7 mouse cellular contexts compared by ENCODE assay signal in the genomic region with DNA sequence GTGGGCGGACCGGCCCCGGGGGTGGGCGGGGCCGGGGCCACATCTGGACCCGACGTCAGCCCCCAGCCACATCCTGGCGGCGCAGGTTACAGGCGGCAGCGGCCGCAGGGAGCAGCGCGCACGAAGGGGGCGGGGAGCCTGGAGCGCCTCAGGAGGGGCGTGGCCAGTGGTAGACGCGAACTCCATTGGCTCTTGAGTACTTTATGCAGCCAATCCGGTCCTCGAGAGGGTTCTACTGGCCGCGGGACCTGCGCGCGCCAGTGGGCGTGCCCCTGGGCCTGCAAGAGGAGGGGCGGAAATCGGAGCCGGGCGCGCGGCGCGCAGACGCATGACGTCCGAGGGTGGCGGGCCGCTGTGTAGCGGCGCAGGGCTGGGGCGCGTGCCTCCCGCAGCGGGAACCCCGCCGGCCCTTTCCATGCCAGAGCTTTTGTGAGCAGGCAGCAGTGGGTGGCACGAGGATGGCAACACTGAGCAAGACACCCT. TPM values are rescaled to one million over a fixed set of nuclear protein-coding genes. Genes with fewer than 3 reads are reported as not detected.
DNase-seq lines count a peak whose midpoint lies in the region; ATAC-seq lines count a peak whose summit lies in the region.

A gene (minus strand): TSS at position 2 of the 483 bp plus-strand sequence.

- peak; percentile 98 for DNase-seq in adrenal gland, postnatal 14 days
- peak; percentile 99 for DNase-seq in embryonic facial prominence, embryonic 11.5 days (ENCODE audit: low spot score)
- peak; percentile 99 for DNase-seq in kidney, adult 11 months
- peak; percentile 94 for DNase-seq in limb, embryonic 10.5 days (ENCODE audit: low spot score)
- peak; percentile 99 for DNase-seq in spleen, adult 12 weeks (ENCODE audit: low spot score)

- H3K9me3 ChIP-seq in embryonic facial prominence, embryonic 11.5 days (replicated peaks; ENCODE audit: control insufficient read depth, low read length): no peaks in the 10 kb centered on the region
- no peaks in the 10 kb centered on the region for H3K9me3 ChIP-seq in limb, embryonic 10.5 days (replicated peaks)
- no peaks in the 10 kb centered on the region for H3K9me3 ChIP-seq in midbrain, embryonic 13.5 days

- no peaks in the 10 kb centered on the region for H3K27me3 ChIP-seq in embryonic facial prominence, embryonic 11.5 days (ENCODE audit: control insufficient read depth, insufficient read depth, low read length)
- 0 out of 2 replicates have a peak, but pooled peaks cover 3% of the 10 kb centered on the region for H3K27me3 ChIP-seq in limb, embryonic 10.5 days (ENCODE audit: low read depth, poor library complexity, severe bottlenecking)
- H3K27me3 ChIP-seq in midbrain, embryonic 13.5 days: peaks cover 5% of the 10 kb centered on the region

- H3K4me1 ChIP-seq in embryonic facial prominence, embryonic 11.5 days (ENCODE audit: control insufficient read depth, insufficient read depth, low read length): peaks cover 3% of the 10 kb centered on the region
- H3K4me1 ChIP-seq in limb, embryonic 10.5 days: peaks cover 45% of the 10 kb centered on the region
- H3K4me1 ChIP-seq in midbrain, embryonic 13.5 days (replicated peaks): peaks cover 34% of the 10 kb centered on the region

- 0% methylated on average over 46 of the region's 50 CpGs for WGBS in embryonic facial prominence, embryonic 11.5 days
- WGBS in limb, embryonic 10.5 days: under 1% methylated on average over 50 of the region's 50 CpGs
- under 1% methylated on average over 48 of the region's 50 CpGs for WGBS in midbrain, embryonic 13.5 days

- ATAC-seq in embryonic facial prominence, embryonic 11.5 days (replicated peaks; ENCODE audit: insufficient number of reproducible peaks, low FRiP score, low TSS enrichment, low read depth): peak; percentile 94
- ATAC-seq in granulocyte monocyte progenitor cell, adult 5-6 weeks (replicated peaks; ENCODE audit: poor library complexity, severe bottlenecking): peak; percentile 43
- peak; percentile 93 for ATAC-seq in midbrain, embryonic 13.5 days

- peak within 1 kb of the TSS; percentile 83 for H3K9ac ChIP-seq in embryonic facial prominence, embryonic 11.5 days (replicated peaks; ENCODE audit: low read length)
- H3K9ac ChIP-seq in midbrain, embryonic 13.5 days (replicated peaks): peak within 1 kb of the TSS; percentile 90

- no peaks in the 10 kb centered on the region for H3K36me3 ChIP-seq in embryonic facial prominence, embryonic 11.5 days (replicated peaks; ENCODE audit: control insufficient read depth, insufficient read depth, low read depth, low read length)
- H3K36me3 ChIP-seq in limb, embryonic 10.5 days: no peaks in the 10 kb centered on the region
- no peaks in the 10 kb centered on the region for H3K36me3 ChIP-seq in midbrain, embryonic 13.5 days

- peak within 1 kb of the TSS; percentile 96 for H3K4me2 ChIP-seq in embryonic facial prominence, embryonic 11.5 days (ENCODE audit: low read depth, low read length)
- peak within 1 kb of the TSS; percentile 93 for H3K4me2 ChIP-seq in midbrain, embryonic 13.5 days (replicated peaks)

- H3K4me3 ChIP-seq in embryonic facial prominence, embryonic 11.5 days (ENCODE audit: low read depth, low read length): peak within 1 kb of the TSS; percentile 87
- peak within 1 kb of the TSS; percentile 86 for H3K4me3 ChIP-seq in limb, embryonic 10.5 days
- peak within 1 kb of the TSS; percentile 80 for H3K4me3 ChIP-seq in midbrain, embryonic 13.5 days (replicated peaks)

- H3K27ac ChIP-seq in embryonic facial prominence, embryonic 11.5 days (replicated peaks; ENCODE audit: low read depth, low read length): peak within 1 kb of the TSS; percentile 75
- peak within 1 kb of the TSS; percentile 97 for H3K27ac ChIP-seq in limb, embryonic 10.5 days
- peak within 1 kb of the TSS; percentile 96 for H3K27ac ChIP-seq in midbrain, embryonic 13.5 days

RNA-seq across cellular contexts. Expression of the gene that starts here (rescaled TPM):
- 85.8 and 102 TPM in 2 replicates for total RNA-seq in adrenal gland, postnatal 14 days (2021)
- polyA plus RNA-seq in embryonic facial prominence, embryonic 11.5 days (2014; fragmentation: Nextera tagmentation; extraction: Ambion mirVana): 19.9 and 20.3 TPM in 2 replicates
- 39.9 and 51.5 TPM in 2 replicates for total RNA-seq in granulocyte monocyte progenitor cell, adult 5-6 weeks (2014; fragmentation: Nextera tagmentation)
- total RNA-seq in granulocyte monocyte progenitor cell, adult 5-6 weeks (2017): 11.6 and 24.0 TPM in 2 replicates
- 17.2 and 17.9 TPM in 2 replicates for polyA plus RNA-seq in limb, embryonic 10.5 days (2016; fragmentation: Nextera tagmentation; extraction: Ambion mirVana)
- 24.4 and 24.7 TPM in 2 replicates for polyA plus RNA-seq in midbrain, embryonic 13.5 days (2015; fragmentation: Nextera tagmentation; extraction: Ambion mirVana)

Comparison
In these comparisons a context has a peak if more than half of its experiments do, and no peak if none do; other contexts are left out.
1. Peak in every context shown above with its lines: DNase-seq, ATAC-seq, H3K4me3 ChIP-seq and H3K27ac ChIP-seq.
2. ATAC-seq: peak in every context shown above with its lines; median percentile 94 in embryonic facial prominence, embryonic 11.5 days; 93 in midbrain, embryonic 13.5 days; 43 in granulocyte monocyte progenitor cell, adult 5-6 weeks.